Mouse (Mus musculus) MN1 (cell line): Measurements from ENCODE around the gene Fat4.

Source experiments
- DNase-seq: peaks from one replicate; pipeline ENCODE4 v3.0.0-alpha.2; 2016; ENCODE audit warnings: low spot score

Fat4 gene

DNA sequence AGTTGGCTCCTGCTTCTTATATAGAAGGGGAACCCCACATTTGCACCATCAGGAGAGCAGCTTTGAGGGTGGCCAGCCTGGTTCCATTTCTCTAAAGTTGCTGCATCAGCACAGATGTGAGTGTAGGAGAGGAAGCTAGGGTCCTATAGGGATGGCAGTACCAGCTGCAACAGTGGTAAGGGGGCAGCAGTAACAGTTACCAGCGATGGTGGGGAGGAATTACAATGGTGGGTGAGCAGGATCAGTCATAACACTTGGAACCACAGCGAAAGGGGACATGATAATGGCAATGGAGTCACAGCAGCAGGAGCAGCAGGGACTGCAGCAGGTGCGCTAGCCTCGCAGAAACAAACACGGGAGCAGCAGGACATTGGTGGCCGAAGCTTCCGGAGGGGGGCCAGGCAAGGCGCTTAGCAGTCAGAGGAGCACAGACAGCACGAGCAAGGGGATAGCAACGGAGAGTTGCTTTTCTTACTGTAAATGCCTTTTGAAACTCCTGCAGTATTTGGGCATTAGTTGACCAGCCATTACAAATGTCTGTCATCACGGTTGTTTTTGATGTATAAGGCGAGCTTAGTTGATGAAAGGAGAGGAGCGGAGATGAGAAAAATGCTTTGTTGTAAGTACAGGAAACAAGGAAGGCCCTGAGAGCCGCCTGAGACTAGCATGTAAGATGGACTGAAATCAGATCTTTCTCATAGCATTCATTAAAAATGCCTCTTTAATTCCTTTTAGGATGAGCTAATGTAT, 21.1 kb downstream of the Fat4 start:
- no peak for DNase-seq

DNA sequence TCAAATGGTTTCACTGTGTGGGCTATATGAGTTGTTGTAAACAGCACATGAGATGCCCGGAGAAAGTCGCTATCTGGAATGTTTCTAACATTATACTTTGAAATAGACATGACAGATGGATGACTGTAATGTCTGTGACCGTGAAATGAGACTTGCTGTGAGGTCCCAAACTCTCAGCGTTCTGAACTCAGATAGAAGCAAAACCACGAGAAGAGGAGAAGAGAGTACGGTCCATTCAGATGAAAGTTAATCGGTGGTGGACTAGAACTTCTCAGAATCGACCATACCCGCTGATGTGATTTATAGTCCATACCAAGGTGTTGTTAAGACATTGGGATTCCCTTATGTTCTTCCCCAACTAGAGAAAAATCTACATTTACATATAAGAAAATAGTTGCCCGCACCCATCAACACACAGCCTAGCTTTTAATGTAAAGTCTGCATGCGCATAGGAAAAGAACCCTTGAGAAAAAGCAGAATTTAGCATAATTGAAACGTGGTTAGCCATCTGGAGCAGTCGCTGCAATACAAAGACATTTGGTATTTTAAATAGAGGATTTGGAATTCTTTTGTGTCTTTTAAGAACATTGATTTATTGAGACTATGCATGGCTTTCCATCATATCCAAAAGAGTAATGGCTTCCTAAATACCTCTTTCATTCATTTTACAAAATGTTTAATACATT, 21.8 kb downstream of the Fat4 start:
- no peak for DNase-seq

DNA sequence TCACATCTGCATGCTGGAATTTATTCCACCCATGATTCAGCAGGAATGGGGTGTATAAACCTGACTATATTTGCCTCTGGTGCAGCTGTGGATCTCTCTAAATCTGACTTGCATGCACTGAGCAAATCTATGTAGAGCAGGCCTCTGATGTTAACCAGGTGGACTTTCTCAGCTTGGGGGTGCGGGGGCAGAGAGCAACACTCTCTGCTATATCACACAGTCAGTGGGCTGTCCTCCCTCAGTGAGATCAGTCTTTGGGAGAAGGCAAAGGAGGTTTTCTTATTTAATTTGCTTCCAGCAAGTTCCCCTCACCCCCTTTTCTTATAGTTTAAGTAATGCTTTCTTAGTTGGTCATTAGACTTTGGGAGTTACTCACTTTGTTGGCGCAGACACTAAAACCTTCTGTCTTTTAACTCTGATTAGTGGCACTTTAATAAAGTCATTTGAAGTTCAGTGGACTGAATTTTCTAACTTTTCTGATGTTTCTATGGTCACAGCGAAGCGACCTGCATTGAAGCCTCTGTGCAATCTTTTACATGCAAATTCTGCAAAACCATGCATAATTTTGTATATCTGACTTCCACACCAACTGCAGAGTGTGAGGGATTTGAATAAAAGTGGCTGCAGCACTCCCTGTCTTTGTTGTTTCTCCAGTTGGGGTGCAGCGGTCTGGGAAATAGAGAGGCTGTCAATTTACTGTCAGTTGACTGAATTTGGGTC, 26.2 kb downstream of the Fat4 start:
- DNase-seq, result no peak

DNA sequence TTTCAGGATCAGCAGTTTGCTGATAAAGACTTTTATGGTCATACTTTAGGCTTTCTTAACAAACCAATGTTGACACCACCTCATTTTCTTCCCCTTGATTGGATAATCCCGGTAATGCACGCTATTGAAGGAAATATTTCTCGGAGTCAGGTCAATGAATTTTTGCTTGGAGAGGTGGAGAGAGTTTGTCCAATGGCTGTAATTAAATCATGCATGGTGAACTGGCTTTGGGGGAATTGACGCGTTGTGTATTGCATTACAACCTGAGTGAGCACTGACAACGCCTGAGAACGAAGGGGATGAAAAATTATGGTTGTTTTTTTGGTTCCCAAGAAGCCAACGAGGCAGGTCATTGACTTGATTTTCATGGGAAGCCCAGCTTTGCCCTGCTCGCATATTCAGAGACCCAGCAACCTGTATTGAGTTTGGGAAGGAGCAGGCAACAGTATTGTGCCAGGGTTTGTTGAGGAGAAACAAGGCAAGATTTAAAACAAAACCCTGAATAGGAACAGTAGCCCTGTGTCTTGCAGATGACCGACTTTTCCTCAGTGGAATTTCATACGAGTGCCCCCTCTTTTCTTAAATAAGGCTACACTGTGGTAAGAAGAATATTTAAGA, 26.9 kb downstream of the Fat4 start:
- DNase-seq, result no peak

DNA sequence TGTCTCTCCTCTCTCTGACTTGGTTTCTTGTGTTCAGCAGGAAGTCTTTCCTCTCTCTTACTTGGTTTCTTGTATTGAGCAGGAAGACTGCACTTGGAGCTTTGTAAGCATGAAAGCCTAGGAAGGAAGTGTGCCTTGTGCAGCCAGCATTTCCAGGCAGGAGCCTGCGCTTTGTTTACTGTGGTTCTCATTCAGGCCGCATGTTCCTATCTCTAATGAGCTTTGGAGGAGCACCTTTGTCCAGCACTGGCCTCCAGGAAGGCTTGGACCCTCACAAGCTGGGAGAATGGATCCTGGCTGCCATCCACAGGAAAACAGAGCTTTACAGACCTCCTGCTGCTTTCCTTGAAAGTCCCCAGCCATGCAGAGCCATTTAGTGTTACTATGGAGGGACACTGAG, 32.2 kb downstream of the Fat4 start:
- DNase-seq, result no peak

DNA sequence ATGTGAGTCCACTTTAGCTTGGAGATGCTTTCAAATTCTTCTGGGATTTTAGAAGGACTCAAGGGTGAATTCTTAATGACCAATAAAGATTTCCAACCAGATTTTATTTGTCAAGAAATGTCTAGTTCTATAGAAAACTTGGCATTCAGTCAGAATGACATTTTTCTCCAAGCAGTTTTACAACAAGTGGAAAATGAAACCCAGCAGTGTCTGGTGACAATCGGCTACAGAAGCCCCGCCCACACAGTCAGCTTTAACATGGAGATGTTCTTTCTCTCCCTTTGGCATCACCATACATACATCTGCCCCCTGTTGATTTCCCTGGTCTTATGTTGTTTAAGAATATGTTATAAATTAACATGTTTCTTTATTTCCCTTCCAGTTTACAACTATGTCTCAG, 34.3 kb downstream of the Fat4 start:
- DNase-seq, result no peak

DNA sequence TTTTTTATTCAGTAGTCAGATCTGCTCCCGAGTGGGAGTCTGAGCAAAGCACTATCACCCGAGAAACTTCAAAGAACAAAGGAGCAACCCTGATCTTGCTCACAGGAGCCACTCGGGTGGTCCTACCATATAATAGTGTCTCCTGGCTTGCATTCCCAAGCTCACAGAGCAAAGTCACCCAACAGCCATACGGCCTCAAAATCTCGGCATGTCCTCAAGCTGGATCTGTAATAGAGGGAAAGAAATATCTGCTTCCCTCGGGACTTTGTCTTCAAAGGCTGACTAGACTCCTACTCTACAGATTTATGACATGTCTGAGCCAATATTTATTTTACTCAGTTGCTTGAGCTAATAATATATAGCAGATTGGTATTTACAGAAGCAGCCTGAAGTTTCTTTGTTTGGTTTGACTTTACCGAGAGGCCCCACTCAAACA, 36.5 kb downstream of the Fat4 start:
- no peak for DNase-seq

DNA sequence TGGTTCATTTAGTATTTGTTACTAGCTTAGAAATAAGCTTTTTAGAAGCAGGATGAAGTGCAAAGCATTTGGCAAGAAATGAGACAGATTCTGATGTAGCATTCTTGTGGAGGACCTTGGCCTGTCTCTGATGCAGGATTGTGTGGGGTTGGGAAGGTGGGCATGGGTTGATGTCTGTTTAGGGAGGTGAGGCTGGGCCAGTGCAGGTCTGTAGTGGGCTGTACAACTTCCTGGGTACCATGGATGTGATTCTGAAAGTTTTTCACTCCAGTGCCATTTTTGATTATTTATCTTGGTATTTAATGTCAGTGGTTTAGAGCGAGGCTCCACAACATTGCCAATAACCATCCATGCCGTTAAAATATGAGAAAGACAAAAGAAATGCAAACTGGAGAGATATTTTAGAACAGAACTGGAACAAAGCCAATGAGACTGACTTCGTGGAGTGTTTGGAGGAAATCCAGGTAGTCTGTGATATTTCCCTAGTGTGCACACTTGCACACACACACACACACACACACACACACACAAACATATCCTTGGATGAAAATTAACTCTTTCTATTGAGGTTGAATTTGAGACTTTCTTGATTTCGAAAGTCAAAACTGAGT, 41.4 kb downstream of the Fat4 start:
- DNase-seq, result no peak

DNA sequence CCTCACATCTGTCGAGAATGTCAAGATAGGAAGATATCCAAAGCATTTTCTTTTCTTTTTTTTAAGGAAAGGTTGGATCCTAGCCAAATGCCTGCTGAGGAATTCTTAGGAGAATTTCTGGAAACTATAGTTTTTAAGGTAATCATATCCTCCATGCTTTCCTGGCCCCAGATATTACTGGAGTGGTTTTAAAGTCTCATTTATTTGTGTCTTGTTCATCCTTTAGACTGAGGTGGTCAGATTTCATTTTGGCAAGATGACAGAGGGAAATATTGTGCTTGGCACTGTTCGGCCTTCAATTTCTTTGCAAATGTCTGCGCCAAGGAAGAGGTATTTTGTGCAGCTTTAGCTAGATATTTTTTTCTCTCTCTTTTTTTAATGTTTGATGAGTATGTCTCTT, 42.0 kb downstream of the Fat4 start:
- DNase-seq, result no peak

DNA sequence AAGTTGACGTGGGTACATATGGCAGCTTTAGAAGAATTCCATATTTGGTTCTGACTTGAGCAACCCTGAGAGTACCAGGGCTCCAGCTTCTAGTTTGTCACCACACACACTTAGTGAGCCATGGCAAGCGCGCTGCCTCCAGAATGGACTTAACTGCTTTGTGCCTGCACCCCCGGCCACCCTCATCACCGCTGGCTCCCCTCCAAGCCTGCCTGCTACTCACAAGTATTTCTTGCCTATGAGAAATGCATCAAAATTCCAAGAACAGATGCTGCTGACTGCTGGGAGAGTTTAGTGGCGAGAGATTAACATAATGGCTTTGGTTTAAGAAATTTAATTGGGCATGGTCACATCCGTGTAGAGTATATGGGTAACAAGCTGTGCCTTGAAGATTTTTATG, 48.0 kb downstream of the Fat4 start:
- no peak for DNase-seq

DNA sequence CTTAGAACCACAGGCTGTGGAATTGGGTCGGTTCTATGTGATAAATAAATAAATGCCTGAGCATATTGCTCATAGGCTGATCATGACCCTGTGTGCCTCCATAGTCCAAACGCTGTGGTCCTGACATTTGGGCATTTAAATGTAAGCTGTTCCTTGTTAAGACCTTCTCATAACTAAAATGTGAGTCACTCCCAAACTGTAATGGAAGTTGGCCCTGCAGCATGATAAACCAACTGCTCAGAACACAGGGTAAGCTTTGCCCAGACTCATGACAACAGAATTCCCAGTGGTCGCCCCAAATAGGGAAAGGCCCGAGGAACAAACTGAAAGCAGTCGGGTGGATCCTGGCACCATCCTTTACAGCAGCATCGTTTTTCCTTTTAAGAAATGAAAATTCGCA, 49.7 kb downstream of the Fat4 start:
- DNase-seq, result no peak

DNA sequence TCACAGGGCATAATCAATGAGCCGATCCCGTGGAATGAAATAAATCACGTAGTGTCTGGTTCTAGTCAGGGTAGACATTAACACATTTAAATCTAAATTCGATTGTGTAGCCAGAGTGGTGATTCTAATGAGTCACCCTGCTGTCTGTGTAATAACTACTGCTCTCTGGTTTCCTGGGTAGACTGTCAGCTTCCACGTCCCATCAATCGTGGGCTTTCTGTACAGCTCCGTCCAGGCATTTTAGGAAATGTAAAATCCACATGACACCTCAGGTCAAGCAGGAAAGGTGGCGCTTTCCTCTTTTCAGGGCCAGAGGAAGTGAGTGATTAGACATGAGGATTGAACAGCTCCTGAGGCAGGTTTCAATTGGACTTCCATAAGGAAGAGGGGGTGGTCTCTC, 50.4 kb downstream of the Fat4 start:
- DNase-seq, result no peak

DNA sequence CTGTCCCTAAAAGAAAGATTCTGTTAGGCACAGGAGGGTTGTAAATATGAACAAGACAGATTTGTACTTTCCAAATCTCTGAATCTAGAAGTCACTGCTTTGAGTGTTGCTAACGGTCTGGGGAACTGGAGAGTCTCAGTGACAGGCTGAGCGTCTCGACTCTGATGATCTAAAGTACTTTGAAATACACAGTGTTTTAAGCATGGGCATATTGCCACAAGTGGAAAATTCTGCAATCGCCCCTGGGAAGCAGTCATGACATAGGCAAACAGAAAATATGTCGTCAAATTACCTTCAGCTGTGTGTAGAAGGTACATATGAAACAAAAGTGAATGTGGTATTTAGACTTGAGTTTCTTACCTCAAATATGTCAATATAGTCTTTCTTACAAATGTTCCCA, 51.4 kb downstream of the Fat4 start:
- no peak for DNase-seq

DNA sequence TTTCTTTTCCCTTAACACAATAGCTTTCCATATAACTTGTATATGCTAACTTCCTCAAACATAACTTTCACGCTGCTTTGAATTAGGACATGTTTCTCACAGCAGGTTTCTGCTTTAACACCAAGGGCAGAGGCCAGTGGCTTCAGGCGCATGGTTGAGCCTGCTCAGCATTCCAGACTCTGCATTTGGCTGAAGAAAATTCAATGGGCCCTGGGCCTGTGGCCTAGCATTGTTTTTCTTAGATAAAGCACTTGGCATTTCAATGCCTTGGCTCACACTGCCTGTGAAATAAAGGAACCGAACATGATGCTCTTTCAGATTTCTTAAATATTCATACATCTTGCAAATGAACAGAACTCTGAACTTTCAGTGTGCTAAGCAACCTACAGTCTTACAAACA, 52.8 kb downstream of the Fat4 start:
- DNase-seq, result no peak

DNA sequence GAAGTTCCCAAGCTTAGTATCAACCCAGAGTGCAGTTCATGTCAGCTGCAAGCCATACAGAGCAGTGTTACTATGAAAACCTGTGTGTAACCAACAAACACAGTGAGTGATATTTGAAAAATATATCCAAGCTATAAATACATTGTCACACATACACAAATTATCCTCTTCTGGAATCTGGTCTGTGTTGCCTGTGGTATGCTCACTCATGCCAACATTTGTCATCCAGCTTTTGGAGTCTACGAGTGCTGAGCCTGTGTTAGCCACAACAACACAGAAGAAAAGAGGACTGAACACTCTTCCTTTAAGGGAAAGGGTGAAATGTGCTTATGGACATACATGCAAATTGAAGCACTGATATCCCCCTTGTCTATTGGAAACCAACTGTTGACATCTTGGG, 53.6 kb downstream of the Fat4 start:
- DNase-seq, result no peak

DNA sequence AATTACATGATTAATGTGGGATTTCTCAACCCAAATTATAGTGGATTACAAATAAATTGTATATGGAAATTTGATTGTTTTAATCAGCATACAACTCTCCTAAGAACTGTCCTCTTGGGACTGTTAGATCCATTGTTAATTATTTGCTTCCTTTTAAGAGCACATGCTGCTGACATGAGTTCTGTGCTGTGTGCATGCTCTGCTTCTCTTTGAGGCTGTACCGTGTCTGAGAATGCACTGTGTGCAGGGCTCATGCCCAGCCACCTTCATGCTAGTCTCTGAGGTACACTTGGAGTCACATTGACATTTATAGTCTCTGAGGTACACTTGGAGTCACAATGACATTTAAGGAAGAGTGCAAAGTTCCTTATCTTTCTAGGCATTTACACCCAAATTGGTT, 58.4 kb downstream of the Fat4 start:
- no peak for DNase-seq

DNA sequence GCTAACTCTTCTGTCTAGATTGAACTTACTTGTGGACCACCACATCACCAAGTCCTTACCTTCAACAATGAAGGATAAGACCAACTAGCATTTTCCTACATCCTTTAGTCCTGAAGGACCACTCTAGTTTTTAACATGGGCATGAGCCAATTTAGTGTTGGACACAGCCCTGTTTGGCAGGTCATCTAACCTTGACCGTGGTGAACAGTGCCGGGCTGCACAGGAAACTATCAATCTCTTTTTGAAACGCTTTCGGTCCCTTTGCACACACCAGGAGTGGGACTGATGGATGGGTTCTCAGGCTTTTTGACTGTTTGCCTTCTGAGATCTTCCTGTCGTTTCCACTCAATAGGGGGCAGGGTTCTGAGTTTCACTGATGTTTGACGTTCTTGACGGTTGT, 61.0 kb downstream of the Fat4 start:
- DNase-seq, result no peak

DNA sequence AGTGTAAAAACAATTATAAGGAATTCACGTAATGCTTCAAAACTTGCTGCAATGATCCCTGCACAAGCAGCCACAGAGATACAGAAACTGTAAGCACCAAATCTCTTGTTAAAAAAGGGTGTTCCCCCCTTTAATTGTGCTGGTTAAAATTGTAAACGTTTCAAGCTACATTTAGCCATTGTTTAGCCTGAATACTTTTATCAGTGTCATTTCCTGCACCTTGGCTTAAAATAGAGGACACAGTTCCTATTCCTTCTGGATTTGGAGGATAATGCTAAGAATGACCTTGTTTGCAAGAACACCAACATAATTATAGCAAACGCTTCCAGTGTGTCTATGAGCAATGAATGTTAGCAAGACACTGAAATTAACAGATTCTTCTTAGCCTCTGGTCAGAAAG, 65.9 kb downstream of the Fat4 start:
- DNase-seq, result no peak

DNA sequence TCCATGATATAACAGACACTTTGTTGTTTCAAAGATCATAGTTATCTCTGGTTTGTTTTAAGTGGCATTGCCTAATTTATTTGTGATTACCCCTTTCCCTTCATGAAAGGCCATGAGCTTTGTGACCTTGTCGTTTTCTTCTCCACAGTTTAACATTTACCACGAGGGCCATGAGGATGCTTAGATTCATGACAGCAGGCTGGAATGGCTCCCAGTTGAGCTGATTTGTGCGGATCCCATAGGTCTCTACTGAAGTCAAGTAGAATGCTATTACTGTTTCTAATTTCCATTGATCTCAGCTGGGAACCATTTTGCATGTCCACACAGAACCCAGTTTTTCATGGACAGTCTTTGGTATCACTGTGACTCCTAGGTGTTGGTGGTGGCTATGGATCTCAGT, 67.5 kb downstream of the Fat4 start:
- DNase-seq, result no peak

DNA sequence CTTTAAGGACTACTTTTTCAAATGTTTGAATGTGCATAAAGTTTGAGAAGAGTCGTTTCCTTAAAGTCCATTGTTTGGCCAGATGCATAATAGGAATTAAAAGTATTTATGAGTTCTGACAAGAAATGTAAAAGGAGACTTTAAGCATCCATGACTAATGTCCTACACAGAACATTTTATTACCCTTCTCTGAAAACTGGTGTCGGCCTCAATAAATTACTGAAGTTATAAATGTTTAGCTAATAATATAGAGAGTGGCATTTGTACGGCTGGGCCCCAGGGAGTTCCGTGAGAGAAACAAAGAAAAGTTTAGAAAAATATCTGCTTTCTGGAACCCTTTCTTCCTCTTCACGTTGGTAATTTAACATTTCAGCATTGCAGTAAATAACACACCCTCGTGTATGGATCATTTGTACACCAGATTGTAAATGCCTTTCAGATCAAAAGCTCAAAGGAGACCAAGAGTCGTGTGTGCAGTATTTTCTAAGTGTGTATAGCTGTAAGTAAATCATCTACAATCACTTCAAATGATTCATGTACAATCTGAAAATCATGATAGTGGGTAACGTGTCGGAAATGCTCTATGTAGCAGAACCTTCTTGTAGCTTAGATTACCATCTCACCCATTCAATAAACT, 69.4 kb downstream of the Fat4 start:
- DNase-seq, result no peak

DNA sequence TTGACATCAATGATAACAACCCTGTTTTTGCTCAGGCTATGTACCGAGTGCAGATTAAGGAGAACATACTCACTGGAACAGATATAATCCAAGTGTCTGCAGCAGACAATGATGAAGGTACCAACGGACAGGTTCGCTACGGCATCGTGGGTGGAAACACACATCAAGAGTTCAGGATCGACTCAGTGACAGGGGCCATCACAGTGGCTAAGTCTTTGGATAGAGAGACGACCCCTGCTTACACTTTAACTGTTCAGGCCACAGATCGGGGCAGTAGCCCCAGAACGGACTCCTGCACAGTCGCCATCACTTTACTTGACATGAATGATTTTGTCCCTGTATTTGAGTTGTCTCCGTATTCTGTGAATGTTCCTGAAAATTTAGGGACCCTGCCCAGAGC, 70.4 kb downstream of the Fat4 start:
- no peak for DNase-seq

DNA sequence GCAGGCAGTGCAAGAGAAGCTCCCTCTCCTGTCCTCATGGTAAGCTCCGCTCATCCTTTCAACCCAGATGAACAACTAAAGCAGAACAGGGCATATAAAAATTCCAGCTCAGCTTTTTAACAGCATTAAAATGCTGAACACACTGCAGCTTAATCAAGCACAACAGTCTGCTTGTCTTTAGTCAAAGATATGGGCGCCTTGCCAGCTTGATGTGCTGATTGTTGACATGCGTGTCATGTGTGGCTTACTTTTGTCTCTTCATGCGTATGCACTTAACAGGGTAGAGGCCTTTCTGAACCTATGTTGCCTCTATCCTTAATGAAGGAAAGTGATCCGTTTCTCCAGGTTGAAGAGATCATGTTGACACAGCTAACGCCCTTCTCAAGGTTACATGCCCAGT, 75.6 kb downstream of the Fat4 start:
- no peak for DNase-seq
